Mouse (Mus musculus) bone marrow, adult 2 months (tissue): ENCODE results near the gene Ifnab.

Experiments
- CTCF ChIP-seq: fragments of 200-500 bp; IDR thresholded peaks from 2 replicates; pipeline ENCODE4 v1.5.1; 2011; ENCODE audit warnings: low read length, control low read depth; ENCODE audit not compliant: control insufficient read depth, insufficient read depth
- POLR2A ChIP-seq: fragments of 200-500 bp; IDR thresholded peaks from 2 replicates; pipeline ENCODE4 v1.6.1; 2011; ENCODE audit warnings: low read depth, mild to moderate bottlenecking, control low read depth, low read length, borderline replicate concordance; ENCODE audit not compliant: control insufficient read depth

- no peak for TF ChIP-seq CTCF
- no peak for TF ChIP-seq POLR2A
Measured at GRCm38 (mm10) chr4:88715059-88715458, 23.9 kb upstream of the Ifnab start.
